Comparison of ENCODE assay signal across 14 mouse cellular contexts in the genomic region with DNA sequence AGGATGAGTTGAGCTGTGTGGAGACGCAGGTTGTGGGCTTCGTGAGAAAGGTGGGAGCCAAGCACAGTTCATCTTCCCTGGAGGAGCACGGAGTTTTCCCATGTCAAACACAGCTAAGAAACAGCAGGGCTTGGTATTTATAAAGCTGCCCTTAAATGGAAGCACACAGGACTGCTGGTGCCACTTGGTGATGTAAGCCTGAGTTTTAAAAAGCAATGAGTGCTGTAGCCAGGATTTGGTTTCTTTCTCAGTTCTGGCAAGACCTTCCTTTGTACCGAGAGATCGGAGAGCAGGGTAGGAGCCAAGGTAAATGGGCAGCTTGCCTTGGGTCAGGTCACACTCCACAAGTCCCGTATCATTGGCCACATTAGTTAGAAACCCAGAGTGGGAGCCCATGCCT. TPM values are rescaled to one million over a fixed set of nuclear protein-coding genes. Genes with fewer than 3 reads are reported as not detected.
A peak's percentile ranks its signal among the peaks of the same experiment; 100 is the strongest.
DNase-seq lines count a peak whose midpoint lies in the region; ATAC-seq and TF ChIP-seq lines count a peak whose summit lies in the region.
"Had no signal": no experiment of that assay in that cellular context is flagged by ENCODE, and none has a peak within 500 bp of the region (broad histone marks: within the 10 kb centered on the region; RNA-seq: fewer than 3 reads in every experiment).

No protein-coding gene starts in this region.

- H3K27ac ChIP-seq in forebrain, postnatal 0 days (ENCODE audit: low read depth, low read length) = no peak overlapping the region
- no peak overlapping the region for H3K27ac ChIP-seq in forebrain, embryonic 10.5 days
- H3K27ac ChIP-seq in heart, adult 2 months = peak overlapping the region; percentile 36; the same call in 1 of the 2 replicates
- peak overlapping the region; percentile 37; the same call in 1 of the 2 replicates for H3K27ac ChIP-seq in small intestine, adult 2 months (ENCODE audit: insufficient read depth, low read depth, low read length)
- H3K27ac ChIP-seq: lung, embryonic 15.5 days; midbrain, embryonic 15.5 days had no signal

- H3K9me3 ChIP-seq in forebrain, postnatal 0 days (ENCODE audit: low read length) = no peaks in the 10 kb centered on the region
- peaks cover 6% of the 10 kb centered on the region; the same call in 1 of the 2 replicates for H3K9me3 ChIP-seq in forebrain, embryonic 10.5 days
- H3K9me3 ChIP-seq: lung, embryonic 15.5 days; midbrain, embryonic 15.5 days had no signal

- H3K4me3 ChIP-seq in forebrain, postnatal 0 days (ENCODE audit: low read depth, low read length) = no peak overlapping the region
- H3K4me3 ChIP-seq in forebrain, embryonic 10.5 days = no peak overlapping the region
- H3K4me3 ChIP-seq in lung, adult 2 months (replicated peaks; ENCODE audit: extremely low read depth, low read depth, low read length) = no peak overlapping the region
- no peak overlapping the region for H3K4me3 ChIP-seq in heart, adult 2 months
- H3K4me3 ChIP-seq in small intestine, adult 2 months (ENCODE audit: low read depth, low read length) = no peak overlapping the region
- H3K4me3 ChIP-seq: lung, embryonic 15.5 days; midbrain, embryonic 15.5 days had no signal

- H3K36me3 ChIP-seq in forebrain, postnatal 0 days (ENCODE audit: insufficient read depth) = no peaks in the 10 kb centered on the region
- no peaks in the 10 kb centered on the region for H3K36me3 ChIP-seq in forebrain, embryonic 10.5 days (replicated peaks)
- no peaks in the 10 kb centered on the region for H3K36me3 ChIP-seq in heart, adult 2 months (ENCODE audit: control insufficient read depth, insufficient read depth, low read length)
- H3K36me3 ChIP-seq in small intestine, adult 2 months (ENCODE audit: control insufficient read depth, insufficient read depth, low read length) = no peaks in the 10 kb centered on the region
- H3K36me3 ChIP-seq: lung, embryonic 15.5 days; midbrain, embryonic 15.5 days had no signal

- no peak overlapping the region for H3K4me2 ChIP-seq in forebrain, postnatal 0 days (ENCODE audit: low read depth)
- H3K4me2 ChIP-seq: lung, embryonic 15.5 days; midbrain, embryonic 15.5 days had no signal

- no peak for TF ChIP-seq CTCF in forebrain, postnatal 0 days (IDR thresholded peaks at IDR 0.05; ENCODE audit: low read depth)
- no peak for TF ChIP-seq CTCF in lung, adult 2 months (IDR thresholded peaks at IDR 0.05; ENCODE audit: insufficient read depth, low read length)
- TF ChIP-seq CTCF in heart, adult 2 months (IDR thresholded peaks at IDR 0.05) = no peak
- TF ChIP-seq CTCF in small intestine, adult 2 months (IDR thresholded peaks at IDR 0.05; ENCODE audit: extremely low read depth, insufficient read length, insufficient replicate concordance, low read depth, low read length) = no peak

- DNase-seq in forebrain, postnatal 0 days = no peak
- no peak for DNase-seq in forebrain, embryonic 10.5 days (ENCODE audit: extremely low spot score, low spot score)
- peak; percentile 35 to 38 for DNase-seq in lung, adult 18-20 months
- DNase-seq in lung, adult 2 months = no peak
- DNase-seq in heart, adult 2 months = peak in 1 of 2 experiments; percentile 44
- no peak for DNase-seq in cerebellum, adult 11 months
- DNase-seq in cerebellum, postnatal 25 days = no peak
- DNase-seq: gastrocnemius, postnatal 14 days; spleen, adult 18-20 months; thymus, postnatal 14 days had no signal

- TF ChIP-seq EP300 in heart, adult 2 months (IDR thresholded peaks at IDR 0.05; ENCODE audit: insufficient read depth, low read depth, low read length) = no peak

- H3K27me3 ChIP-seq in forebrain, postnatal 0 days (ENCODE audit: insufficient read depth, low read length) = no peaks in the 10 kb centered on the region
- H3K27me3 ChIP-seq in forebrain, embryonic 10.5 days (ENCODE audit: poor library complexity, severe bottlenecking) = no peaks in the 10 kb centered on the region
- H3K27me3 ChIP-seq in heart, adult 2 months (ENCODE audit: control insufficient read depth, insufficient read depth, low read length) = no peaks in the 10 kb centered on the region
- no peaks in the 10 kb centered on the region for H3K27me3 ChIP-seq in small intestine, adult 2 months (ENCODE audit: control insufficient read depth, insufficient read depth, low read length)
- H3K27me3 ChIP-seq: lung, embryonic 15.5 days; midbrain, embryonic 15.5 days had no signal

- ATAC-seq in forebrain, postnatal 0 days = peak; percentile 23; the same call in 1 of the 2 replicates
- ATAC-seq: hindbrain, embryonic 16.5 days; midbrain, embryonic 15.5 days had no signal

- no peaks in the 10 kb centered on the region for H3K79me2 ChIP-seq in heart, adult 2 months (replicated peaks; ENCODE audit: control insufficient read depth, insufficient read depth, low read length)

- WGBS in forebrain, postnatal 0 days = 62% methylated on average over 6 of the region's 6 CpGs
- WGBS in forebrain, embryonic 10.5 days = 90% methylated on average over 6 of the region's 6 CpGs
- WGBS in lung, adult 2 months = 54% methylated on average over 6 of the region's 6 CpGs
- 51% methylated on average over 6 of the region's 6 CpGs for WGBS in heart, adult 2 months
- 64% methylated on average over 6 of the region's 6 CpGs for WGBS in small intestine, adult 2 months

- no peak for TF ChIP-seq POLR2A in lung, adult 2 months (IDR thresholded peaks at IDR 0.05; ENCODE audit: borderline replicate concordance, extremely low read depth, low read depth, low read length)
- TF ChIP-seq POLR2A in heart, adult 2 months (IDR thresholded peaks at IDR 0.05; ENCODE audit: insufficient read depth, low read depth, low read length) = no peak
- no peak for TF ChIP-seq POLR2A in small intestine, adult 2 months (IDR thresholded peaks at IDR 0.05; ENCODE audit: low read depth, low read length)

- intact Hi-C loops in heart, adult 2 months (cut with DNase I) = no loop called here

- no peak overlapping the region for H3K9ac ChIP-seq in forebrain, postnatal 0 days
- no peak overlapping the region for H3K9ac ChIP-seq in heart, adult 2 months (ENCODE audit: low read depth, low read length)
- H3K9ac ChIP-seq: lung, embryonic 15.5 days; midbrain, embryonic 15.5 days had no signal

- no peaks in the 10 kb centered on the region for H3K4me1 ChIP-seq in forebrain, postnatal 0 days (ENCODE audit: insufficient read depth)
- peaks cover 30% of the 10 kb centered on the region for H3K4me1 ChIP-seq in forebrain, embryonic 10.5 days
- H3K4me1 ChIP-seq in lung, adult 2 months (ENCODE audit: control insufficient read depth, insufficient read depth, low read length) = no peaks in the 10 kb centered on the region
- peaks cover 1% of the 10 kb centered on the region; the same call in 1 of the 2 replicates for H3K4me1 ChIP-seq in heart, adult 2 months (ENCODE audit: control insufficient read depth, insufficient read depth, low read length)
- no peaks in the 10 kb centered on the region for H3K4me1 ChIP-seq in small intestine, adult 2 months (ENCODE audit: control insufficient read depth, insufficient read depth, insufficient read length, low read length)
- H3K4me1 ChIP-seq: lung, embryonic 15.5 days; midbrain, embryonic 15.5 days had no signal

RNA-seq across cellular contexts. Expression of a gene that starts 34.1 kb away (rescaled TPM):
- total RNA-seq in forebrain, postnatal 0 days (2014; rRNA removed) = 142 and 176 TPM in 2 replicates
- 113 and 153 TPM in 2 replicates for polyA plus RNA-seq in forebrain, postnatal 0 days (2015; fragmentation: Nextera tagmentation; extraction: Ambion mirVana)
- 171 and 180 TPM in 2 replicates for polyA plus RNA-seq in forebrain, embryonic 10.5 days (2016; fragmentation: Nextera tagmentation; extraction: Ambion mirVana)
- polyA plus RNA-seq in lung, adult 2 months (2012; rRNA removed) = 80.2 and 117 TPM in 2 replicates
- total RNA-seq in heart, adult 2 months (2021) = 10 to 100 TPM; 24.2 to 25.3 TPM
- polyA plus RNA-seq in heart, adult 2 months (2012; rRNA removed) = 14.6 and 16.2 TPM in 2 replicates
- 8.5 and 11.6 TPM in 2 replicates for polyA plus RNA-seq in small intestine, adult 2 months (2012; rRNA removed)

RNA-seq across cellular contexts. Expression of a gene that starts 47.0 kb away (rescaled TPM):
- total RNA-seq in forebrain, postnatal 0 days (2014; rRNA removed) = 218 and 248 TPM in 2 replicates
- 183 and 249 TPM in 2 replicates for polyA plus RNA-seq in forebrain, postnatal 0 days (2015; fragmentation: Nextera tagmentation; extraction: Ambion mirVana)
- 188 and 201 TPM in 2 replicates for polyA plus RNA-seq in forebrain, embryonic 10.5 days (2016; fragmentation: Nextera tagmentation; extraction: Ambion mirVana)
- 62.3 and 87.2 TPM in 2 replicates for polyA plus RNA-seq in lung, adult 2 months (2012; rRNA removed)
- 1 to 10 TPM; 5.3 to 6.3 TPM for total RNA-seq in heart, adult 2 months (2021)
- polyA plus RNA-seq in heart, adult 2 months (2012; rRNA removed) = 13.3 and 15.5 TPM in 2 replicates
- polyA plus RNA-seq in small intestine, adult 2 months (2012; rRNA removed) = 29.6 and 44.9 TPM in 2 replicates

RNA-seq across cellular contexts. Expression of a gene that starts 55.3 kb away (rescaled TPM):
- total RNA-seq in forebrain, postnatal 0 days (2014; rRNA removed) = 102 and 135 TPM in 2 replicates
- polyA plus RNA-seq in forebrain, postnatal 0 days (2015; fragmentation: Nextera tagmentation; extraction: Ambion mirVana) = 310 and 398 TPM in 2 replicates
- 362 and 373 TPM in 2 replicates for polyA plus RNA-seq in forebrain, embryonic 10.5 days (2016; fragmentation: Nextera tagmentation; extraction: Ambion mirVana)
- 70.0 and 74.4 TPM in 2 replicates for polyA plus RNA-seq in lung, adult 2 months (2012; rRNA removed)
- total RNA-seq in heart, adult 2 months (2021) = 100 to 1,000 TPM; 154 to 181 TPM
- polyA plus RNA-seq in heart, adult 2 months (2012; rRNA removed) = 200 and 205 TPM in 2 replicates
- 41.1 and 67.1 TPM in 2 replicates for polyA plus RNA-seq in small intestine, adult 2 months (2012; rRNA removed)

RNA-seq across cellular contexts. Expression of a gene that starts 55.4 kb away (rescaled TPM):
- total RNA-seq in forebrain, postnatal 0 days (2014; rRNA removed) = 23.4 and 24.6 TPM in 2 replicates
- 28.7 and 30.8 TPM in 2 replicates for polyA plus RNA-seq in forebrain, postnatal 0 days (2015; fragmentation: Nextera tagmentation; extraction: Ambion mirVana)
- polyA plus RNA-seq in forebrain, embryonic 10.5 days (2016; fragmentation: Nextera tagmentation; extraction: Ambion mirVana) = 215 and 218 TPM in 2 replicates
- 4.8 and 6.6 TPM in 2 replicates for polyA plus RNA-seq in lung, adult 2 months (2012; rRNA removed)
- total RNA-seq in heart, adult 2 months (2021) = 1 to 10 TPM; 3.7 to 4.5 TPM
- 2.9 and 3.8 TPM in 2 replicates for polyA plus RNA-seq in heart, adult 2 months (2012; rRNA removed)
- 8.3 and 13.1 TPM in 2 replicates for polyA plus RNA-seq in small intestine, adult 2 months (2012; rRNA removed)

Comparison
In these comparisons a context has a peak if more than half of its experiments do, and no peak if none do; other contexts are left out.
1. DNase-seq: peak in lung, adult 18-20 months (2 of 2); none in forebrain, postnatal 0 days (single experiment), forebrain, embryonic 10.5 days (single experiment), lung, adult 2 months (single experiment), cerebellum, adult 11 months (single experiment) and cerebellum, postnatal 25 days (0 of 2).
2. H3K27ac ChIP-seq: peak in heart, adult 2 months (single experiment) and small intestine, adult 2 months (single experiment); none in forebrain, postnatal 0 days (single experiment) and forebrain, embryonic 10.5 days (single experiment).